Mouse (Mus musculus) intestine, postnatal 0 days (tissue): Measurements from ENCODE around the gene Tspan32. TPM values are rescaled to one million over a fixed set of nuclear protein-coding genes. Genes with fewer than 3 reads are reported as not detected.
A peak's percentile ranks its signal among the peaks of the same experiment; 100 is the strongest.

Experiments
- ATAC-seq: fragments of 200-750 bp; cut with Nextera tagmentation; 2 replicates; pipeline ENCODE4 v1.8.0; 2017; ENCODE audit warnings: mild to moderate bottlenecking, moderate TSS enrichment, moderate library complexity
- H3K27ac ChIP-seq: fragments of 300-500 bp; sonication (generic); 2 replicates; pipeline ENCODE4 v1.5.1; 2014; ENCODE audit warnings: mild to moderate bottlenecking, low read depth, low read length, moderate library complexity
- H3K27me3 ChIP-seq: fragments of 300-500 bp; sonication (generic); replicated peaks from 2 replicates; pipeline ENCODE4 v1.6.1; 2014; ENCODE audit warnings: low read length, mixed read lengths; ENCODE audit not compliant: control insufficient read depth, insufficient read depth
- H3K36me3 ChIP-seq: fragments of 300-500 bp; sonication (generic); 2 replicates; pipeline ENCODE4 v1.6.1; 2014; ENCODE audit warnings: mild to moderate bottlenecking, moderate library complexity; ENCODE audit not compliant: control insufficient read depth, insufficient read depth
- H3K4me1 ChIP-seq: fragments of 300-500 bp; sonication (generic); replicated peaks from 2 replicates; pipeline ENCODE4 v1.6.1; 2014; ENCODE audit warnings: antibody characterized with exemption, low read length, mixed read lengths; ENCODE audit not compliant: control insufficient read depth, insufficient read depth
- H3K4me2 ChIP-seq: fragments of 300-500 bp; sonication (generic); replicated peaks from 2 replicates; pipeline ENCODE4 v1.6.1; 2014; ENCODE audit warnings: low read depth, mild to moderate bottlenecking, moderate library complexity
- H3K4me3 ChIP-seq: fragments of 300-500 bp; sonication (generic); 2 replicates; pipeline ENCODE4 v1.5.1; 2014; ENCODE audit warnings: low read depth, low read length
- H3K9ac ChIP-seq: fragments of 300-500 bp; sonication (generic); 2 replicates; pipeline ENCODE4 v1.6.1; 2014; ENCODE audit warnings: mild to moderate bottlenecking, low read depth, low read length
- H3K9me3 ChIP-seq: fragments of 300-500 bp; sonication (generic); 2 replicates; pipeline ENCODE4 v1.6.1; 2016; ENCODE audit warnings: mixed run types; ENCODE audit not compliant: control insufficient read depth
- CTCF ChIP-seq: sonication (generic); IDR thresholded peaks from 2 replicates; pipeline ENCODE4 v1.5.1; 2016; ENCODE audit warnings: low read depth, mild to moderate bottlenecking, control low read depth, antibody characterized with exemption, moderate library complexity
- WGBS: fragments of 180-500 bp; shearing (Covaris S2); extraction: QIAGEN DNeasy Blood & Tissue Kit; methylation state at CpG from one replicate; pipeline ENCODE4 v1.1.7; 2014; 5-methylcytosine and 5-hydroxymethylcytosine counted together
- polyA plus RNA-seq: library from polyadenylated mRNA; unstranded; fragments of >200 nt; fragmentation: Nextera tagmentation; extraction: Ambion mirVana; gene quantifications from 2 replicates; pipeline ENCODE4 v1.2.1, GENCODE M21; 2015

Tspan32 gene
- polyA plus RNA-seq, 1 experiment from 2014 or later: 0.74 TPM

DNA sequence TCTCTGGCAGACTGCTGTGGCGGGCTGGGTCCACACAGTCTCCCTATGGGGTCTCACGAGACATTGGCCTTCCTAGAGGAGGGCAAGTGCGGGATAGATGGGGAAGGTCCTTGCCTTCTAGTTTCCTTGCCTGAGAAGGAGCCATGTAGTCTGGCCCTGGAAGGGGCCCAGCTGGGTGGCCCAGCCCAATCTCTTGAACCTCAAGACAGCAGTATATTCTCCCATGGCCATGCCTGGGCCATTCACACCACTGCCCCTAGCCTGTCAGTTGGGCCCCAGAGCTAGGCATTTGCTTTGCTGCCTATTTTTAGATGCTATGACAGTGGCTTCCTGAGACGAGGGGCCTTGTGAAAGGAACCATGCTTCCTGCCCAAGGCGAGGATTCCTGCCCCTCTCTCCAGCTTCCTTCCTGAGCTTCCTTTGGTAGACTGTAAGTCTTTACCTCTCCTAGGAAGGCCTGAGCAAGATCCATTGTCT, 53.4 kb downstream of the Tspan32 start:
- H3K36me3 ChIP-seq: peaks cover 4% of the 10 kb centered on the region
- no peak overlapping the region for H3K4me3 ChIP-seq
- TF ChIP-seq CTCF: no peak
- H3K9me3 ChIP-seq: no peaks in the 10 kb centered on the region
- peak overlapping the region; percentile 47 for H3K27ac ChIP-seq
- H3K9ac ChIP-seq: no peak overlapping the region
- H3K4me2 ChIP-seq: peak overlapping the region; percentile 44
- WGBS: 45% methylated on average over 5 of the region's 5 CpGs
- ATAC-seq: no peak
- H3K27me3 ChIP-seq: no peaks in the 10 kb centered on the region
- H3K4me1 ChIP-seq: peaks cover 23% of the 10 kb centered on the region

DNA sequence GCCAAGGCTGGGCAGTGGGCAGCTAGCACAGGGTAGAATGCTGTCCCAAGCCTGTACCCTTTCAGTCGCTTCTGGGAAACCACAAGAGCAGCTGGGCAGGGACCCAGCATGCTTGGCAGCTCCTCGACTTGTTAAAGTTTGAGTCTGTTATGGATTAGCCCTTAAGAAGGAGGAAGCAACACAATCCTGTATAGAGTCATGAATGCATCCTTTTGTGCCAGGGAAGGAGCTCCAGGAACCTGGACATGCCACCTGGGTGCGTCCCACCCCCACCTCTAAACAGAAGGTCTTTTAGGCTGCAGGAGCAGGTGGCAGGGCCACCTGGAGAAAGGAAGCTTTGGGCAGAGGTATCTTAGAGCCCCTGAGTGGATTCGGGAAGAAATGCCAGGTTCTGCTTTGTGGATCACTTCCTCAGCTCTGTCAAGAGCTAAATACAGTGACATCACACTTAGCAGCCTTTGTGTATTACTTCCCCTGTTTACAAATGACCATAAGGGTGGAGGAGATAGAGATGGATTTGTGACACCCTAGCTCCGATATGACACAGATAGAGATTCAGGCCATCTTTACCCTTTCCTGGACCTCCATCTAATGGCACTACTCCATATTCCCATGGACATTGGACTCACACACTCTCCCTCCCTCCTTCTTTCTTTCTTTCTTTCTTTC, 54.5 kb downstream of the Tspan32 start:
- no peak overlapping the region for H3K4me2 ChIP-seq
- no peaks in the 10 kb centered on the region for H3K27me3 ChIP-seq
- H3K4me1 ChIP-seq: peaks cover 23% of the 10 kb centered on the region
- no peak overlapping the region for H3K4me3 ChIP-seq
- WGBS: 59% methylated on average over 5 of the region's 5 CpGs
- no peak overlapping the region for H3K27ac ChIP-seq
- ATAC-seq: no peak
- peak overlapping the region; percentile 8; the same call in 1 of the 2 replicates for H3K9ac ChIP-seq
- peaks cover 15% of the 10 kb centered on the region for H3K36me3 ChIP-seq
- TF ChIP-seq CTCF: no peak
- no peaks in the 10 kb centered on the region for H3K9me3 ChIP-seq

DNA sequence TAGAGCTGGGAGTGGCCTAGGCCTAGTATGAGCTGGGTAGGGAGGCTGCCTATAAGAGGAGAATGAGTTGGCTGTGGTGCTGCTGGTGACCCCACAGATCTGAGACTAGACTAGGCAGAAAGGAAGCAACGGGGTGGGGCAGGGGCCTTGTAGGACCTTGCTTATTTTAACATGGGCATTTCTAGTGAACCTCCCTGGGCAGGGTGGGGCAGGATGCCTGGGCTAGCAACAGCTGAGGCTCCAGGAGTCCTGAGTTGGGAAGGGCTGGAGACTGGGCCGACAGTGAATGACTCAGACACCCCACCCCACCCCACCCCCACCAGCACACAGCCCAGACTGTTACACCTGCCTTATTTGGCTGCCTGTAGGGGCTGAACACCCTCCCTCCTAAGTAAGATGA, 57.9 kb downstream of the Tspan32 start:
- no peak overlapping the region for H3K9ac ChIP-seq
- ATAC-seq: 0 out of 2 replicates have a peak, but pooled peaks have one; percentile 11
- WGBS: 47% methylated on average over 2 of the region's 2 CpGs
- H3K4me2 ChIP-seq: no peak overlapping the region
- no peaks in the 10 kb centered on the region for H3K9me3 ChIP-seq
- H3K4me3 ChIP-seq: no peak overlapping the region
- H3K27me3 ChIP-seq: no peaks in the 10 kb centered on the region
- H3K36me3 ChIP-seq: peaks cover 46% of the 10 kb centered on the region
- no peak for TF ChIP-seq CTCF
- H3K4me1 ChIP-seq: peaks cover 9% of the 10 kb centered on the region
- H3K27ac ChIP-seq: no peak overlapping the region

DNA sequence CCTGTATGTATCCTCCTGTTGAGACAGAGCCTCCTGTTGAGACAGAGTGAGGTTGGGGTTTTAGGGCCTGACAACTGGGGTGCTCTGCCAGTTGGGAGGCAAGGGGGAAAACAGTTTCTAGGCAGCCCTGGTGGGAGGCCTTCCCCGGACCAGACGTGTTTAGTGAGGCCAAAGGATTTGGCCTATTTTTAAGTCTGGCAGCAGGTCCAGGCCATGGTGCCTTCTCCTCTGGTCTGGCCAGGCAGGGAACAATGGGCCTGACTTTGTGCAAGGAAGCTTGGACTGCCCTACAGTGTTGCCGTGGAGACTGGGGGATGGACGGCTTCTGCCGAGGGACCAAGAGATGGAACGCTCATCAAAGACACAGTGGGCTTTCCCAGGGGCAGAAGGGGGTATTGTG, 59.4 kb downstream of the Tspan32 start:
- TF ChIP-seq CTCF: no peak

DNA sequence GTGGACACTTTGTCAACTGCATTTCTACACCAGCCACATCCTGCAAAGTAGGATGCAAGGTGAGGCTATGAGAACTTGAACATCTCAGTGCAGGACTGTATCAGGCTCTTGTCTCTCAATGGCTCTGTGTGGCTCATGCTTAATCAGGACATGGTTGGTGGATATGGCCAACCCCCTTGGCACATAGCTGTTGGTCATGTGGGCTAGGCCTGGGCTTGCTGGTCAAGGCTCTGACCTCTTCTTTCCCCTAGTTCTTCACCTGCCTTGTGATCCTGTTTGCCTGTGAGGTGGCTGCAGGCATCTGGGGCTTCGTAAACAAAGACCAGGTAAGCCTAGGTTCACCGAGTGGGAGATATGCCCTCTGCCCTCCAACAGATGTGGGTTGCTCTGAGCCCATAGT, 60.8 kb downstream of the Tspan32 start:
- Histone ChIP-seq H3K9ac (no peak overlapping the region), H3K36me3 (peaks cover 49% of the 10 kb centered on the region), H3K27ac (no peak overlapping the region), H3K4me2 (no peak overlapping the region), H3K4me1 (peaks cover 5% of the 10 kb centered on the region), H3K27me3 (no peaks in the 10 kb centered on the region), H3K4me3 (no peak overlapping the region), H3K9me3 (no peaks in the 10 kb centered on the region)
- no peak for ATAC-seq
- TF ChIP-seq CTCF: no peak
- WGBS: 87% methylated on average over 2 of the region's 2 CpGs

More for the DNA sequence above, 59.4 kb downstream of the Tspan32 start:
- Histone ChIP-seq H3K4me2 (no peak overlapping the region), H3K27ac (no peak overlapping the region), H3K36me3 (peaks cover 49% of the 10 kb centered on the region), H3K4me3 (no peak overlapping the region), H3K4me1 (peaks cover 5% of the 10 kb centered on the region), H3K27me3 (no peaks in the 10 kb centered on the region), H3K9me3 (no peaks in the 10 kb centered on the region), H3K9ac (no peak overlapping the region)
- WGBS: 79% methylated on average over 6 of the region's 6 CpGs
- ATAC-seq: no peak

DNA sequence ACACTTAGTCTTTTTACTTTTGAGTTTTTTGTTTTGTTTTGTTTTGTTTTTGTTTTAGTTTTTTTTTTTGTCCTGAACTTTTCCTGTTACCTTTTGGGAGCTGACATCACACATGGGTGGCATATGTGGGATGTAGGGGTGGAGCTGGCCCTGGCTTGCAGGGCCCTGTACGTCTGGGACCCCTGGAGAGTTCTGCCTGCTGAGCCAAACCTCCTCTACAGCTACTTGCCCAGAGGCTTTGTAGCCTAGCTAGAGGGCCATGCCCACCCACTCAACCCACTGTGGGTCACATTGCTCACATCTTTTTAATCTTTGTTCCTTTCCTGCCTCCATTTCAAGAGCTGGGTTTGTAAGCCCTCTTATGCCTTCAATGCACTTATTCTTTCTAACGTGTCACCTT, 62.6 kb downstream of the Tspan32 start:
- H3K9ac ChIP-seq: no peak overlapping the region
- no peak for TF ChIP-seq CTCF
- no peak overlapping the region; the same call in 1 of the 2 replicates for H3K27ac ChIP-seq
- no peak for ATAC-seq
- no peak overlapping the region for H3K4me3 ChIP-seq
- no peak overlapping the region for H3K4me2 ChIP-seq
- peaks cover 5% of the 10 kb centered on the region for H3K4me1 ChIP-seq
- no peaks in the 10 kb centered on the region for H3K27me3 ChIP-seq
- H3K36me3 ChIP-seq: peaks cover 49% of the 10 kb centered on the region
- 73% methylated on average over 2 of the region's 2 CpGs for WGBS
- H3K9me3 ChIP-seq: no peaks in the 10 kb centered on the region
